Mouse (Mus musculus): Measurements from ENCODE around the gene Gm20388. TPM values are rescaled to one million over a fixed set of nuclear protein-coding genes. Genes with fewer than 3 reads are reported as not detected.

Gm20388 gene
- total RNA-seq, 1 experiment: 27.0 TPM

DNA sequence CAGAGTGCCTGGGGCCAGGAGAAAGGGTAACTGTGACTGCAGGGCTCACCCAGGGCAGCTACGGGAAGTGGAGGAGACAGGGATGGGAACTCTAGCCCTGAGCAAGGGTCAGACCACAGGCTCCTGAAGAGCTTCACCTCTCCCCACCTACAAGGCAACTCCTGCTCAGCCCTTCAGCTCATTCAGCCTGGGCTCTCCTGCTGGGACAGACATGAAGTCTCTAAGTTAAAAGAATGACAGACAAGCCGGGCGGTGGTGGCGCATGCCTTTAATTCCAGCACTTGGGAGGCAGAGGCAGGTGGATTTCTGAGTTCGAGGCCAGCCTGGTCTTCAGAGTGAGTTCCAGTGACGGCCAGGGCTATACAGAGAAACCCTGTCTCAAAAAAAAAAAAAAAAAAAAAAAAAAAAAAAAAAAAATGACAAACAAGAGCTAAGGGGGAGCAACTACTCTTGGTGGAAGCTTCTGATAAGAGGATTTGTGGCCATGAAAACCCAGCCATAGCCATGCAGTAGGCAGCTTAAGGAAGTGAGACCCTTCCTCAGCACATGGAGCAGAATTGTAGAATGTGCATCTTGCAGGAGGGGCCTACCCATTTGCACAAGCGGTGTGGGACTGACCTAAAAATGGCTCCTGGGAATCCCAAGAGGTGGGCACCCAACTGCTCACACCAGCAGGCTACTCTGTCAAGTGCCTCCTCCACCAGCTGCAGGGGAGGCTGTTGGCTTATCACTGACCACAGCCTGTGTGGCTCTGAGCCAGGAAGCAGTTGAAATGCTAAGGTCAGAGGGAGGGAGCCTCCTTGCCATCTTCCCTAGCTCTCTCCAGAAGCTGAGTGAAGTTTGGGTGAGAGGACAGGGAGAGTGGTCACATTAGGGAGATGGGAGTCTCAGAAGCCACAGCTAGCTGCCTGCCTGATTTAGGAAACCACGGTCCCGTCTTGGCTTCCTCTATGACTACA, 3498.2 kb downstream of the Gm20388 start:
- DNase-seq (ENCODE audit: low read depth, low spot score): no peak
- no peaks in the 10 kb centered on the region for H3K36me3 ChIP-seq (ENCODE audit: control insufficient read depth, insufficient read depth, low read length, poor library complexity, severe bottlenecking)
- H3K9me3 ChIP-seq (ENCODE audit: control insufficient read depth, insufficient read depth, low read depth, low read length): no peaks in the 10 kb centered on the region
- H3K27ac ChIP-seq (ENCODE audit: insufficient read depth, low read depth, low read length, poor library complexity, severe bottlenecking): no peak overlapping the region
- TF ChIP-seq MAFK (IDR thresholded peaks at IDR 0.05; ENCODE audit: insufficient read depth, low read depth, low read length) (no peak), ZNF384 (IDR thresholded peaks at IDR 0.05; ENCODE audit: low read depth, low read length) (no peak), ZC3H11A (IDR thresholded peaks at IDR 0.05; ENCODE audit: borderline replicate concordance, low read depth, low read length) (no peak), CHD2 (IDR thresholded peaks at IDR 0.05; ENCODE audit: low read depth, low read length) (no peak), HCFC1 (IDR thresholded peaks at IDR 0.05; ENCODE audit: borderline replicate concordance, insufficient read depth, low read length) (no peak)
- H3K4me1 ChIP-seq (ENCODE audit: control insufficient read depth in 2 of 2, insufficient read depth in 2 of 2, low read length in 2 of 2, poor library complexity in 1 of 2): peaks cover 2 to 13% of the 10 kb centered on the region in 2 experiments; a peak in 2 of 4 replicates
- in situ Hi-C loops (cut with MboI; ENCODE audit: low sequenced_read_pairs in 2 of 2, unreplicated experiment in 2 of 2): no loop called here
- no peak overlapping the region for H3K9ac ChIP-seq (ENCODE audit: insufficient read depth, low read depth, low read length, poor library complexity, severe bottlenecking)
- no peak overlapping the region for H3K4me3 ChIP-seq (ENCODE audit: insufficient read depth in 1 of 2, low read depth in 1 of 2, low read length in 2 of 2, poor library complexity in 1 of 2, severe bottlenecking in 1 of 2)

DNA sequence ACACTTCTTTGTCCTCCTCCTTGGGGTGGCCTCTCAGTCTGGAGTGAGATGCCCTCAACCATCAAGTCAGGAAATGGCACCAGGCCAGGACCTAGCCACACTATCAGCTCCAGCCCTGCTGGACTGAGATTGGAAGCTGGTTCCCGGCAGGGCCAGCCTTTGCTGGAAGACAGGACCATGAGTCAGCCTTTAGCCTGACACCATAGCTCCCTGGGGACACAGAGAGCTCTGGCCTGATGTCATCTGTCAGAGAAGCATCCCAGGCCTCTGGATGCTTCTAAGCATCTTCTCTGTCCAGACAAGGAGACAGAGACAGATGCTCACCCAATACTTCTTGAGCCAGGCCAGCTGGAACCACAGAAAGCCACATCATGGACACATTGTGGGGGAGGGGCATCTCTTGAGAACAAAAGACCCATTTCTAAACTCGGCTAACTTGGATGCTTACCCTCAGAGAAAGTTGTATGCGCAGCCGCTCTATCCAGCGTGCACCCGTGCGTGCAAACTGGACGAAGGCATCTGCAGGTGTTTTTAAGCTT, 3499.5 kb downstream of the Gm20388 start:
- in situ Hi-C loops (cut with MboI; ENCODE audit: low sequenced_read_pairs in 2 of 2, unreplicated experiment in 2 of 2): no loop called here
- Histone ChIP-seq H3K4me1 (ENCODE audit: control insufficient read depth in 2 of 2, insufficient read depth in 2 of 2, low read length in 2 of 2, poor library complexity in 1 of 2) (peaks cover 2 to 13% of the 10 kb centered on the region in 2 experiments; a peak in 2 of 4 replicates), H3K4me3 (ENCODE audit: insufficient read depth in 1 of 2, low read depth in 1 of 2, low read length in 2 of 2, poor library complexity in 1 of 2, severe bottlenecking in 1 of 2) (no peak overlapping the region), H3K9ac (ENCODE audit: insufficient read depth, low read depth, low read length, poor library complexity, severe bottlenecking) (no peak overlapping the region), H3K36me3 (ENCODE audit: control insufficient read depth, insufficient read depth, low read length, poor library complexity, severe bottlenecking) (no peaks in the 10 kb centered on the region), H3K27ac (ENCODE audit: insufficient read depth, low read depth, low read length, poor library complexity, severe bottlenecking) (no peak overlapping the region), H3K9me3 (ENCODE audit: control insufficient read depth, insufficient read depth, low read depth, low read length) (no peaks in the 10 kb centered on the region)
- TF ChIP-seq MAFK (IDR thresholded peaks at IDR 0.05; ENCODE audit: insufficient read depth, low read depth, low read length): no peak
- no peak for TF ChIP-seq ZNF384 (IDR thresholded peaks at IDR 0.05; ENCODE audit: low read depth, low read length)
- no peak for DNase-seq (ENCODE audit: low read depth, low spot score)

DNA sequence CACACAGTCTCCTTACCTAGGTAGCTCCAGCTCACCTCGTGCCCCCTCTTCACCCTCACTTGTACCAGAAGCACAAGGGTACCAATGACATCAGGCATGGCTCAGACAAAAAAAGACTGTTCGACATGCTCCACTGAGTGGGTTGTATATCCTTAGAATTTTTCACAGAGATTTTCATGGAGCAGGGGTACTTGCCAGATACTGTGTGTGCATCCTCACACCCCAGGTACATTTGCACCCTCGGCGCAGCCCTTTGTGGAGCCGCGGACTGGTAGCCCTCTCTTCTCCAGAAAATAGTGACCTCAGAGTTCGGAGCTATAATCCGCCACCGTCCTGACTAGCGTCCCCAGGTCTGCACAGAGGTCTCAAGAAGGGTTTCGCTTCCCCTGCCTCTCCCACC, 3500.1 kb downstream of the Gm20388 start:
- H3K27ac ChIP-seq (ENCODE audit: insufficient read depth, low read depth, low read length, poor library complexity, severe bottlenecking): no peak overlapping the region
- TF ChIP-seq HCFC1 (IDR thresholded peaks at IDR 0.05; ENCODE audit: borderline replicate concordance, insufficient read depth, low read length) (no peak), MAFK (IDR thresholded peaks at IDR 0.05; ENCODE audit: insufficient read depth, low read depth, low read length) (no peak), ZC3H11A (IDR thresholded peaks at IDR 0.05; ENCODE audit: borderline replicate concordance, low read depth, low read length) (no peak), ZNF384 (IDR thresholded peaks at IDR 0.05; ENCODE audit: low read depth, low read length) (no peak), CHD2 (IDR thresholded peaks at IDR 0.05; ENCODE audit: low read depth, low read length) (no peak)
- in situ Hi-C loops (cut with MboI; ENCODE audit: low sequenced_read_pairs in 2 of 2, unreplicated experiment in 2 of 2): no loop called here
- H3K4me3 ChIP-seq (ENCODE audit: insufficient read depth in 1 of 2, low read depth in 1 of 2, low read length in 2 of 2, poor library complexity in 1 of 2, severe bottlenecking in 1 of 2): peak overlapping the region; percentile 61 to 66
- no peaks in the 10 kb centered on the region for H3K36me3 ChIP-seq (ENCODE audit: control insufficient read depth, insufficient read depth, low read length, poor library complexity, severe bottlenecking)
- no peak overlapping the region for H3K9ac ChIP-seq (ENCODE audit: insufficient read depth, low read depth, low read length, poor library complexity, severe bottlenecking)
- peaks cover 2 to 13% of the 10 kb centered on the region in 2 experiments; a peak in 2 of 4 replicates for H3K4me1 ChIP-seq (ENCODE audit: control insufficient read depth in 2 of 2, insufficient read depth in 2 of 2, low read length in 2 of 2, poor library complexity in 1 of 2)
- no peak for DNase-seq (ENCODE audit: low read depth, low spot score)
- H3K9me3 ChIP-seq (ENCODE audit: control insufficient read depth, insufficient read depth, low read depth, low read length): no peaks in the 10 kb centered on the region

DNA sequence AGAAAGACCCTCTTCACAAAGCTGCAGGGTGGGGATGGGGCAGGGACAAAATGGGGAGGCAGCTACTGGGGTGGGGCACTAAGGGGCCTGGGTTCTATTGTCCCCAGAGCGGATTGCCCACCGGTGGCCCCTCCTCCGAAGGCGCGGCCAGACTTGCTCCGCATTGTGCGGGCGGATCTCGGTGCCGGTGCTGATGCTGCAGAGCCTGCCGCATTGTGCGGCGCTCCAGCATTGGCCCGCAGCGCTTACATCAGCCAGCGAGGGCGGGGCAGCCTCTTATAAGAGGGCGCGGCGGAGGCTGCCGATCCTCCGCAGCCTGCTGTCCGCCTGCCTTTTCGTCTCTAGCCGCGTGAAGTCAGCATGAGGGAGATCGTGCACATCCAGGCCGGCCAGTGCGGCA, 3500.6 kb downstream of the Gm20388 start, which contains the start of gene Tubb3:
Gene Tubb3 (plus strand): TSS at position 179 of the 400 bp plus-strand sequence.
- peak within 1 kb of the TSS; percentile 26; the same call in 1 of the 2 replicates for H3K27ac ChIP-seq (ENCODE audit: insufficient read depth, low read depth, low read length, poor library complexity, severe bottlenecking)
- 0 out of 2 replicates have a peak, but pooled peaks have one; percentile 14 for TF ChIP-seq MAFK (IDR thresholded peaks at IDR 0.05; ENCODE audit: insufficient read depth, low read depth, low read length)
- TF ChIP-seq ZC3H11A (IDR thresholded peaks at IDR 0.05; ENCODE audit: borderline replicate concordance, low read depth, low read length): no peak
- H3K4me3 ChIP-seq (ENCODE audit: insufficient read depth in 1 of 2, low read depth in 1 of 2, low read length in 2 of 2, poor library complexity in 1 of 2, severe bottlenecking in 1 of 2): peak within 1 kb of the TSS; percentile 61 to 66
- H3K9me3 ChIP-seq (ENCODE audit: control insufficient read depth, insufficient read depth, low read depth, low read length): no peaks in the 10 kb centered on the region
- H3K9ac ChIP-seq (ENCODE audit: insufficient read depth, low read depth, low read length, poor library complexity, severe bottlenecking): peak within 1 kb of the TSS; percentile 52
- DNase-seq (ENCODE audit: low read depth, low spot score): peak; percentile 67
- no peaks in the 10 kb centered on the region for H3K36me3 ChIP-seq (ENCODE audit: control insufficient read depth, insufficient read depth, low read length, poor library complexity, severe bottlenecking)
- in situ Hi-C loops (cut with MboI; ENCODE audit: low sequenced_read_pairs in 2 of 2, unreplicated experiment in 2 of 2): no loop called here
- H3K4me1 ChIP-seq (ENCODE audit: control insufficient read depth in 2 of 2, insufficient read depth in 2 of 2, low read length in 2 of 2, poor library complexity in 1 of 2): peaks cover 2 to 12% of the 10 kb centered on the region in 2 experiments; a peak in 2 of 4 replicates
